Mouse (Mus musculus): ENCODE data around the gene Ifrd2. TPM values are rescaled to one million over a fixed set of nuclear protein-coding genes. Genes with fewer than 3 reads are reported as not detected.

Gene Ifrd2
- polyA plus RNA-seq (2012; ENCODE audit: low replicate concordance) = 258 and 340 TPM in 2 replicates

GRCm38 (mm10) chr9:107586974-107587832, at the start of gene Ifrd2:
TSS of gene Ifrd2 (plus strand) at chr9:107587642.

GRCm38 (mm10) chr9:107541474-107542351, 45.7 kb upstream of the Ifrd2 start, which contains the start of the genes Cyb561d2 and Nprl2:
TSS of gene Cyb561d2 (minus strand) at chr9:107542193.
TSS of gene Nprl2 (plus strand) at chr9:107542226.

GRCm38 (mm10) chr9:107547026-107547425, 40.4 kb upstream of the Ifrd2 start, which contains the start of gene Zmynd10:
TSS of gene Zmynd10 (plus strand) at chr9:107547298.

GRCm38 (mm10) chr9:107551117-107551889, 36.1 kb upstream of the Ifrd2 start, which contains the start of gene Rassf1:
TSS of gene Rassf1 (plus strand) at chr9:107551555.

GRCm38 (mm10) chr9:107563029-107563581, 24.3 kb upstream of the Ifrd2 start, which contains the start of gene Tusc2:
TSS of gene Tusc2 (plus strand) at chr9:107563255.

GRCm38 (mm10) chr9:107567702-107568319, 19.6 kb upstream of the Ifrd2 start, which contains the start of gene Hyal2:
TSS of gene Hyal2 (plus strand) at chr9:107567945.

GRCm38 (mm10) chr9:107576357-107577107, 10.9 kb upstream of the Ifrd2 start, which contains the start of gene Hyal1:
TSS of gene Hyal1 (plus strand) at chr9:107576927.

GRCm38 (mm10) chr9:107578587-107578986, 8.9 kb upstream of the Ifrd2 start, which contains the start of gene Naa80:
TSS of gene Naa80 (plus strand) at chr9:107578887.

GRCm38 (mm10) chr9:107580501-107581317, 6.7 kb upstream of the Ifrd2 start, which contains the start of gene Hyal3:
TSS of gene Hyal3 (plus strand) at chr9:107580818.

GRCm38 (mm10) chr9:107608741-107609432, 21.4 kb downstream of the Ifrd2 start, which contains the start of gene Sema3b:
TSS of gene Sema3b (minus strand) at chr9:107609229.

GRCm38 (mm10) chr9:107635279-107636028, 48.0 kb downstream of the Ifrd2 start, which contains the start of gene Gnai2:
TSS of gene Gnai2 (minus strand) at chr9:107635367.

Other genes starting within 250 kb of the Ifrd2 start
- gene Hemk1, start 249.3 kb upstream of the Ifrd2 start, polyA plus RNA-seq (2012; ENCODE audit: low replicate concordance) = 4.1 and 4.5 TPM in 2 replicates
- gene 6430571L13Rik, start 247.0 kb upstream of the Ifrd2 start, polyA plus RNA-seq (2012; ENCODE audit: low replicate concordance) = 0.07 TPM in 1 of 2 replicates, not detected in the other
- 0.28 and 4.1 TPM in 2 replicates for gene Cacna2d2, start 188.0 kb upstream of the Ifrd2 start, polyA plus RNA-seq (2012; ENCODE audit: low replicate concordance)
- gene Tmem115, start 53.7 kb upstream of the Ifrd2 start, polyA plus RNA-seq (2012; ENCODE audit: low replicate concordance) = 35.1 and 38.3 TPM in 2 replicates
- 13.2 and 19.1 TPM in 2 replicates for gene Cyb561d2, start 45.4 kb upstream of the Ifrd2 start, polyA plus RNA-seq (2012; ENCODE audit: low replicate concordance)
- 0.42 and 1.4 TPM in 2 replicates for gene Nprl2, start 45.4 kb upstream of the Ifrd2 start, polyA plus RNA-seq (2012; ENCODE audit: low replicate concordance)
- 2.2 TPM in 1 of 2 replicates, not detected in the other for gene Zmynd10, start 40.3 kb upstream of the Ifrd2 start, polyA plus RNA-seq (2012; ENCODE audit: low replicate concordance)
- gene Rassf1, start 36.1 kb upstream of the Ifrd2 start, polyA plus RNA-seq (2012; ENCODE audit: low replicate concordance) = 12.4 and 15.7 TPM in 2 replicates
- gene Tusc2, start 24.4 kb upstream of the Ifrd2 start, polyA plus RNA-seq (2012; ENCODE audit: low replicate concordance) = 39.9 and 55.8 TPM in 2 replicates
- gene Hyal2, start 19.7 kb upstream of the Ifrd2 start, polyA plus RNA-seq (2012; ENCODE audit: low replicate concordance) = 67.5 and 96.1 TPM in 2 replicates
- gene Hyal1, start 10.7 kb upstream of the Ifrd2 start, polyA plus RNA-seq (2012; ENCODE audit: low replicate concordance) = 3.4 and 3.5 TPM in 2 replicates
- 94.0 and 121 TPM in 2 replicates for gene Naa80, start 8.8 kb upstream of the Ifrd2 start, polyA plus RNA-seq (2012; ENCODE audit: low replicate concordance)
- 1.1 TPM in 1 of 2 replicates, not detected in the other for gene Hyal3, start 6.8 kb upstream of the Ifrd2 start, polyA plus RNA-seq (2012; ENCODE audit: low replicate concordance)
- gene Sema3b, start 21.6 kb downstream of the Ifrd2 start, polyA plus RNA-seq (2012; ENCODE audit: low replicate concordance) = not detected in 2 replicates
- 672 and 886 TPM in 2 replicates for gene Gnai2, start 47.7 kb downstream of the Ifrd2 start, polyA plus RNA-seq (2012; ENCODE audit: low replicate concordance)
- not detected in 2 replicates for gene Slc38a3, start 81.9 kb downstream of the Ifrd2 start, polyA plus RNA-seq (2012; ENCODE audit: low replicate concordance)
- not detected in 2 replicates for gene Gnat1, start 92.1 kb downstream of the Ifrd2 start, polyA plus RNA-seq (2012; ENCODE audit: low replicate concordance)
- gene Sema3f, start 122.8 kb downstream of the Ifrd2 start, polyA plus RNA-seq (2012; ENCODE audit: low replicate concordance) = 7.2 and 12.4 TPM in 2 replicates
- 23.3 and 38.8 TPM in 2 replicates for gene Rbm5, start 183.4 kb downstream of the Ifrd2 start, polyA plus RNA-seq (2012; ENCODE audit: low replicate concordance)